Mouse (Mus musculus) kidney, adult 9 months (tissue): ENCODE measurements at regions not wholly inside any gene's neighbourhood (a gene's known extent, or its start where the extent isn't known, plus 50 kb on each side); places are given as distances from the start of the nearest gene placed in this dataset.
A peak's percentile ranks its signal among the peaks of the same experiment; 100 is the strongest.

Source experiments
- DNase-seq: peaks from one replicate; pipeline ENCODE4 v3.0.0; 2022

- peak; percentile 56 for DNase-seq
Measured at GRCm38 (mm10) chr13:84514981-84515510, 292.9 kb downstream of the Tmem161b start.
